Mouse (Mus musculus) heart, adult 8-10 months (tissue): ENCODE results near the gene Tle4. TPM values are rescaled to one million over a fixed set of nuclear protein-coding genes. Genes with fewer than 3 reads are reported as not detected.
"Not testable (repeated sequence)": the region's sequence is repeated elsewhere in the genome, so short reads cannot be mapped to it uniquely, and the experiment has no call there.

Experiments used
- DNase-seq: peaks from one replicate; pipeline ENCODE4 v3.0.0; 2022; ENCODE audit warnings: low spot score
- total RNA-seq, 4 experiments: library from RNA; stranded (reverse); gene quantifications; 2 replicates each; pipeline ENCODE4 v1.2.4; 2022

Tle4 gene
- 10 to 100 TPM in 2 of 4 experiments, 1 to 10 TPM in 2; 7.6 to 10.8 (median 9.1) TPM for total RNA-seq

GRCm38 (mm10) chr19:14597917-14598689, at the start of gene Tle4:
Tle4 (minus strand) TSS chr19:14598051.
- peak; percentile 100 for DNase-seq

DNA sequence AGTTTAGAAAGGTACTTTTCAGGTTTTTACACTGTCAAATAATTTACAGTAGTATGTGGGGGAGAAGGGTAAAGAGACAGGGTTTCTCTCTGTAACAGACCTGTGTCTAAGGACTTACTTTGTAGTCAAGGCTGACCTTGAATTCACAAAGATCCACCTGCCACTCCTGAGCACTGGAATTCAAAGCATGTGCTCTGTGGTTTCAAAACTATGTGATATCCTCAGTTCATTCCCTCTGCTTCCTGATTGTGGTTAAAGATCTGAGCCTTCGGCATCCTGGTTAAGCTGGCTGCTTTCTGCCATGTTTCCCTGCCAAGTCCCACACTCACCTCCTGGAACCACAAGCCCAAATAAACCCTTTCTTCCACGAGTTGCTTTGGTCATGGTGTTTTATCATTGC, 47.8 kb upstream of the Tle4 start:
- no peak for DNase-seq

DNA sequence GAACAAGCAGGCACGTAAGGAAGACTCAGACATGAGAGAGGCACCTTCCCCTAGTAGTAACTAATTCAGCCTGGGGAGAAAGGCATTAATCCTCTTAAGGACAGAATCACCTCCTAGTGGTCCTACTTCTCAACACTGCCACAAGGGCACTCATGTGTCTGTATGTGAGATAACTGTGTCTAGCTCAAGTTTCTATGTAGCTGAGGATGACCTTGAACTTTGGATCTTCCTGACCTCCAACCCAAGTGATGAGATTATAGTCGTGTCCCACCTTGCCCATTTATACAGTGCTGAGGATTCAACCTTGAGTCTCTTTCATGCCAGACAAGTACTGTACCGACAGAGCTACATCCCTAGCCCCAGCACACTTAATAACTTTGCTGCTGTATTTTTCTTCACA, 46.9 kb upstream of the Tle4 start:
- no peak for DNase-seq

- DNase-seq = not testable (repeated sequence)
Observed at GRCm38 (mm10) chr19:14643091-14643490, 45.2 kb upstream of the Tle4 start.

- no peak for DNase-seq
Observed at GRCm38 (mm10) chr19:14642663-14643062, 44.8 kb upstream of the Tle4 start.

DNA sequence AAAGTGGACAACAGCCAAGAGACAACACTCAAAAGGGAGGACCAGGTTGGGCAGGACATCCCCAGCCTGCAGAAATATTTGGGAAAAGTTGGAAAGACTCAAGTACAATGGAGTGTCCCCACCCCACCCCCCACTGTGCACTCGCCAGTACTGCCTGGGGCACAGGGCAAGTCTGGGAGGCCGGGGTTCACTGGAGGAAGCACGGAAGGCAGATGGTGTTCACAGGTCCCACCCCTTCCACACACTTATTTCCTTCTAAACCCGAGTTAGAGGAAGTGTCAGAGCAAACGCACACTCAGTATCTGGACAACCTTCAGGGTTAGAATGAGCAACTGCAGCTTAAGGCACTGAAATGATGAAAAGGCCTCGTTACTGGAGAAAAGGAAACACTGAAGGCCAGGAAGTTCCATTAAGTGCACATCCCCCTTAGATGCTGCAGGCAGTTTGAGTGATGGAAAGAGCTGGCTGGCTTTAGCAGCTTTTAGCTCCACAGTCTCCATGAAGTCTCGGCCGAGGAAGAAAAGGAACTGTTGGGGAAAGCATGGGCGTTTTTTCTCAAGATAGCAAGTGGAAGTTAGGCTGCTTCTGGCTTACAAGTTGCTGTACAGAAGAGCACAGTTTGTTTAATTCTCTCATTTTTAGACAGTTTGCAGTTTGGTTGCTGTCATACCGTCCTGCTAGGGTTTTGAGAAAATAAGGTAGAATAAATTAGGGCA, 37.5 kb upstream of the Tle4 start:
- peak; percentile 3 for DNase-seq

DNA sequence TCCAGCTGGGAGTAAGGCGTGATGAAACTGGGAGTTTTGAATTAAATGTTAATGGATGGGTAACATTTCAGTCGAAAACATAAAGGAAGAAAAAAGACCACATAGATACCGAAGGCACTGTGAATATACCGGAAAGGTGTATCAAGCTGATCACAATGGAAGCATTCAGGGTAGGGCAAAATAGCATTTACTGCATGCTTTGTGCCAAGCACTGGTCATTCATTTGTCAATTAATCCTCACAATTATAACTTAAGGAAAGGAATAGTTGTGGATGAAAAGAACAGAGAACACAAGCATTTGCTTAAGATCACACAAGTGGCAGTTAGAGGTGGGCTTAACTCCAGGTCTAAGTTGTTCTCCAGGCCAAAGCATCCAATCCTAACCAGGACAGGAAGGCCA, 25.5 kb upstream of the Tle4 start:
- DNase-seq = no peak

- no peak for DNase-seq
Observed at GRCm38 (mm10) chr19:14620534-14620933, 22.7 kb upstream of the Tle4 start.

DNA sequence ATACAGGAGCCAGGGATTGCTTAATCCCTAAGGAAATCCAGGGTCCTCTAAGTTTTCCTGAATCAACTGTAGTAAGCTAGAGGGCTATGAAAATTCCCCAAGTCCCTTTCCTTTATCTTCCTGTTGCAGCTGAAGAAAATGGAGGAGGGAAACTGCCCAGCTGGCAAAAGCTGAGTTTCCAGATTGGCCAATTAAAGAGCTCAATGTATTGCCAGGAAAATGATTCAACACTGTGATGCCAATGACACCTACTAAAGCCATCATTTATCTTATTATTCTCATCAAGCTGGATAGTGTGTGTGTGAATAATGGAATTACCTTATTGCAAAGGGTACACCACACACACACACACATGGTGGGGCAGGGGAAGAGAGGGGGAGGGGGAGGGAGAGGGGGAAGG, 22.0 kb upstream of the Tle4 start:
- no peak for DNase-seq

GRCm38 (mm10) chr19:14614816-14615215, 17.0 kb upstream of the Tle4 start:
- DNase-seq = no peak

DNA sequence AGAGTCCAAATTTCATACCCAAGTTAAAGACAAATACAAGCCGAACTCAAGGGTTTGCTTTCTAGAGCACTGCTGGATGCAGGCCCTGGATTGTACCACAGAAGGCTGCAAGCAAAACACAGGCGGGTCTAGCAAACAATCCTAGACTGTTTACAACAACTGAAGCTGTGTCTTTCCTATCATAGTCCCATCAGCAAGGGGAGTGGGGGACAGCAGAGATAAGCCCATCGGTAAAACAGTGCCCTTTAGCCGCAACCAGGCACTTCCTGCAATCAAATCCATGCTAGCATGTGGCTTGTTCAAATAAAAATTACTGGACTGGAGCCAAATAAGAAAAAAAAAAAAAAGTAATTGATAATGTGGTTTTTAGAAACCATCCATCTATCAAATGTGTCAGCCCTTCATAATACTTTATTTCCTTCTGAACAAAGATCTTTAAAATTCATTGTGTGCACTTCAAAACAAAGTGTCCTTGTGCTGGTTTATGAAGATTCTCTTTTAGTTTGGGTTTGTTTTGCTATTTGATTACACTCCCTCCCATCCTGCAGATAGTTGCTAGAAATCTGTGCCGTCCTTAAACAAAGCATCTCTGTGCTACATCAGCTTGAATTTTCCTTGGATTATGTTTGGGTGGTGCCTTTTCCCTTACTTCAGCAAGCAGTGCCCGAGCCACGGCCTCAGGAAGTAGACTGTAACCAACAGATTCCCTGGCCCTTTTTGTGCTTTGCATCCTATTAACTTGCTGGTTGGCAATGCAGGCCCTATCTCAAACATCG, 12.9 kb upstream of the Tle4 start:
- DNase-seq = no peak

DNA sequence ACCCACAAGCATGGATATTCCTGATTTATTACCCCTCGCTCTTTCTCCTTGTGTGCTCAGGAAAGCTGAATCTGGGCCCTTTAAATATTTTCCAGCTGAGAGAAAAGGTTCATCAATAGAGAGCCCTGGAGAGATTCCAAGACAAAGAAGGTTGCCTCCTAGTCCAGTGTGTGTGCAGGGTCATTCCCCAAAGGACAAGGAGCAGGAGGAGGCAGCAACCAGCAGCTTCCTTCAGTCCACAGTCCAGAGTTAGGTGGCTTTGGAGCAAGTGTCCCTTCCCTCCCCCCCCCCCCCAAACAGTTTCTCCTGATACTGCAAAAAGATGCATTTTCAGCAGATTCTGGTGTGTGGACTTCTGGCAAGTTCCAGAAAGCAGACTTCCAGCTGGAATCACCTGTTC, 3.0 kb upstream of the Tle4 start:
- DNase-seq = no peak

DNA sequence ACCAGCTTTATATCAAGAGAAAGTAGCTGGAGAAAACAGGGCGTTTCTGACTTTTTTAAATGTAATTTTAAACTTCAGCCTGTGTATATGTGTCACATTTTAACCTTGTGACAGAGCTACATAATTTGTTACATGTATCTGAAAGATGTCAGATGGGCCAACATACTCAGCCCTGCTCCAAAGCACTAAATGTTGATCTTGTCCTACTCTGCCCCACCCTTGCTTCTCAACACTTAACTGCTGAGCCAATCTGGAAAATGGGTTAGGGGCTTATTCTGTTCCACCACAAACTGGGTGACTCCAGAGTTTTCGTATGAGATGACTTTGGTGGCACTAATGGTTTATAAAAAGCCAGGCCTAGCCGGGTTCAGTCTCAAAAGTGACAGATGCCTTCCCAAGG, 2.5 kb upstream of the Tle4 start:
- DNase-seq = no peak

DNA sequence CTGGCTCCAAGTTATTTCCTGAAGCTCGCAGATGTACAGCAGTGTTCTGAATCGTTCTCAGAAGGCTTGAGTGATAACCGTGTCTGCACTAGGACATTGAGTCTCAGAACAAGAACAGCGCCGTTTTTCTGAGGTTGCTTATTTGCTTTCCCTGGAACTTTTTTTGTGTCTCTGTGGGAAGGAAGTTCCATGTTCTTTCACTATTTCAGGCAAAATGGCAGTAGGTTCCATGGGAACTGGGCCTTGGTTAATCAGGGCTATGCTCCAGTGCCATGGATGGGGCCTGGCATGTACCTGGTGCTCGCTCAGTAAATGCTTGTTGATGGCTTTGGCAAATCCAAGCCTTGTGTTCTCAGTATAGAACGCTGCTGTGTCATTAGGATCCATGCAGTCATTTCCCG, 2.0 kb upstream of the Tle4 start:
- DNase-seq = no peak

DNA sequence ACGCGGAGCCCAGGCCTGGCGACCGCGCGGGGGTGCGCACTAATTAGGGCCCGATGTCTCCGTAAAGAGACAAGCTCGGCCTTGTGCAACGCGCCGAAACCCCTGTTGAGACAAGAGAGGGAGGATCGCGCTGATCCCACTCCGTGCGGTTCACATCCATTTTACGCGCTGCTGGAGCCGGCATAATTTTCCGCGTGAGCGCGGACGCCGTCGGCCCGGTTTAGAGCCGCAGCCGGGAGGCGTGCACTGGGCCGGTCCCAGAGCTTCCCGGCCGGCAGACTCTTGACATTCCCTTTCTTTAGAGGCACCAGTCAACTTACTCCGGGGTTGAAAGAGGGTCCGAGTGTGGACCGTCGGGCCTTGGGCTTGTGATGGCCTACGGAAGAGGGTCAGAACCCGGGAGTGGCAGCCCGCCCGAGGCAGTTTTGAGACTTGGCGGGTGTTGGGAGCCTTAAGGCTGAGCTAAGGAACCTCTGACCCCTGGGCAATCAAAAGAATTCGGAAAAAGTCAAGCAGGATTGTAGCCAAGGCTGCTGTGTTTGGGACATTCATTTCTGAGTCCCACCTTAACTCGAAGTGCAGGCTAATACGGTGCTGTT, 938 bp upstream of the Tle4 start:
- no peak for DNase-seq

GRCm38 (mm10) chr19:14596941-14597916, 622 bp downstream of the Tle4 start:
- no peak for DNase-seq

GRCm38 (mm10) chr19:14596358-14596940, 1.4 kb downstream of the Tle4 start:
- no peak for DNase-seq

- no peak for DNase-seq
Observed at GRCm38 (mm10) chr19:14595390-14595997, 2.4 kb downstream of the Tle4 start.

GRCm38 (mm10) chr19:14594537-14594936, 3.3 kb downstream of the Tle4 start:
- DNase-seq = no peak
